9 mouse cellular contexts compared by ENCODE assay signal in genomic region chr11:96916885-96917396, GRCm38 (mm10). TPM values are rescaled to one million over a fixed set of nuclear protein-coding genes. Genes with fewer than 3 reads are reported as not detected.
DNase-seq lines count a peak whose midpoint lies in the region; ATAC-seq and TF ChIP-seq lines count a peak whose summit lies in the region.
"Had no signal": no experiment of that assay in that cellular context is flagged by ENCODE, and none has a peak within 500 bp of the region (broad histone marks: within the 10 kb centered on the region; RNA-seq: fewer than 3 reads in every experiment).

No protein-coding gene starts in this region.

- no peak for TF ChIP-seq CTCF in midbrain, postnatal 0 days (IDR thresholded peaks at IDR 0.05)

- H3K4me3 ChIP-seq in kidney, embryonic 15.5 days (replicated peaks): peak overlapping the region; percentile 81
- peak overlapping the region; percentile 80 for H3K4me3 ChIP-seq in embryonic facial prominence, embryonic 10.5 days
- H3K4me3 ChIP-seq in intestine, embryonic 14.5 days (ENCODE audit: low read depth, low read length): peak overlapping the region; percentile 31
- H3K4me3 ChIP-seq in midbrain, postnatal 0 days (ENCODE audit: low read depth, low read length): peak overlapping the region; percentile 14; the same call in 1 of the 2 replicates

- H3K27ac ChIP-seq in kidney, embryonic 15.5 days: peak overlapping the region; percentile 64; the same call in 1 of the 2 replicates
- peak overlapping the region; percentile 57 for H3K27ac ChIP-seq in embryonic facial prominence, embryonic 10.5 days (replicated peaks)
- H3K27ac ChIP-seq in intestine, embryonic 14.5 days (ENCODE audit: low read depth): peak overlapping the region; percentile 36; the same call in 1 of the 2 replicates
- H3K27ac ChIP-seq in midbrain, postnatal 0 days (ENCODE audit: low read depth, low read length): no peak overlapping the region

- 30% methylated on average over 12 of the region's 13 CpGs for WGBS in kidney, embryonic 15.5 days
- WGBS in embryonic facial prominence, embryonic 10.5 days: 37% methylated on average over 13 of the region's 13 CpGs
- 27% methylated on average over 12 of the region's 13 CpGs for WGBS in intestine, embryonic 14.5 days
- 28% methylated on average over 12 of the region's 13 CpGs for WGBS in midbrain, postnatal 0 days

- no peak for DNase-seq in kidney, postnatal 36 days
- no peak for DNase-seq in embryonic facial prominence, embryonic 10.5 days (ENCODE audit: low spot score)
- DNase-seq in intestine, embryonic 14.5 days (ENCODE audit: low spot score): peak; percentile 65
- DNase-seq in midbrain, postnatal 0 days (ENCODE audit: low spot score): no peak
- DNase-seq in thymus, adult 18-20 months: no peak
- DNase-seq in left cerebral cortex, adult 18-20 months (ENCODE audit: low spot score in 2 of 2): no peak
- no peak for DNase-seq in adrenal gland, postnatal 25 days

- H3K4me2 ChIP-seq in kidney, embryonic 15.5 days: peak overlapping the region; percentile 89
- H3K4me2 ChIP-seq in intestine, embryonic 14.5 days (ENCODE audit: low read length): peak overlapping the region; percentile 48
- peak overlapping the region; percentile 42 for H3K4me2 ChIP-seq in midbrain, postnatal 0 days (ENCODE audit: low read depth, low read length, poor library complexity, severe bottlenecking)

- H3K36me3 ChIP-seq in kidney, embryonic 15.5 days: peaks cover 3% of the 10 kb centered on the region; the same call in 1 of the 2 replicates
- peaks cover 17% of the 10 kb centered on the region for H3K36me3 ChIP-seq in embryonic facial prominence, embryonic 10.5 days (replicated peaks)
- H3K36me3 ChIP-seq in intestine, embryonic 14.5 days (ENCODE audit: control insufficient read depth, insufficient read depth, low read length): 0 out of 2 replicates have a peak, but pooled peaks cover 3% of the 10 kb centered on the region
- no peaks in the 10 kb centered on the region for H3K36me3 ChIP-seq in midbrain, postnatal 0 days (ENCODE audit: insufficient read depth, low read length)

- H3K9ac ChIP-seq in kidney, embryonic 15.5 days: no peak overlapping the region
- H3K9ac ChIP-seq in intestine, embryonic 14.5 days (ENCODE audit: low read length): peak overlapping the region; percentile 29
- H3K9ac ChIP-seq in midbrain, postnatal 0 days (replicated peaks; ENCODE audit: low read length, poor library complexity, severe bottlenecking): no peak overlapping the region

- no peaks in the 10 kb centered on the region for H3K27me3 ChIP-seq in kidney, embryonic 15.5 days
- peaks cover 7% of the 10 kb centered on the region; the same call in 1 of the 2 replicates for H3K27me3 ChIP-seq in embryonic facial prominence, embryonic 10.5 days (replicated peaks; ENCODE audit: low read depth, poor library complexity, severe bottlenecking)
- H3K27me3 ChIP-seq in intestine, embryonic 14.5 days (replicated peaks; ENCODE audit: control insufficient read depth, insufficient read depth, low read length): no peaks in the 10 kb centered on the region
- no peaks in the 10 kb centered on the region for H3K27me3 ChIP-seq in midbrain, postnatal 0 days (ENCODE audit: insufficient read depth, low read length)

- peak; percentile 13; the same call in 1 of the 2 replicates for ATAC-seq in kidney, embryonic 15.5 days (replicated peaks; ENCODE audit: low FRiP score)
- ATAC-seq in intestine, embryonic 14.5 days (replicated peaks; ENCODE audit: low FRiP score, low TSS enrichment, low read depth): no peak; the same call in 1 of the 2 replicates
- no peak for ATAC-seq in midbrain, postnatal 0 days (ENCODE audit: low FRiP score)

- no peaks in the 10 kb centered on the region for H3K9me3 ChIP-seq in kidney, embryonic 15.5 days (replicated peaks)
- H3K9me3 ChIP-seq in embryonic facial prominence, embryonic 10.5 days: no peaks in the 10 kb centered on the region
- no peaks in the 10 kb centered on the region for H3K9me3 ChIP-seq in intestine, embryonic 14.5 days (ENCODE audit: control insufficient read depth, low read length)
- H3K9me3 ChIP-seq in midbrain, postnatal 0 days (ENCODE audit: low read length): no peaks in the 10 kb centered on the region

- H3K4me1 ChIP-seq in kidney, embryonic 15.5 days: peaks cover 15% of the 10 kb centered on the region
- H3K4me1 ChIP-seq in embryonic facial prominence, embryonic 10.5 days: peaks cover 14% of the 10 kb centered on the region
- H3K4me1 ChIP-seq in intestine, embryonic 14.5 days (replicated peaks; ENCODE audit: control insufficient read depth, insufficient read depth, low read length): peaks cover 7% of the 10 kb centered on the region
- H3K4me1 ChIP-seq in midbrain, postnatal 0 days (ENCODE audit: insufficient read depth, low read length): peaks cover 5% of the 10 kb centered on the region; the same call in 1 of the 2 replicates

RNA-seq across cellular contexts. Expression of gene Cdk5rap3, which starts 0.6 kb away (rescaled TPM):
- 78.9 and 79.5 TPM in 2 replicates for polyA plus RNA-seq in kidney, embryonic 15.5 days (2015; fragmentation: Nextera tagmentation; extraction: Ambion mirVana)
- polyA plus RNA-seq in embryonic facial prominence, embryonic 10.5 days (2016; fragmentation: Nextera tagmentation; extraction: Ambion mirVana): 90.1 and 99.9 TPM in 2 replicates
- polyA plus RNA-seq in intestine, embryonic 14.5 days (2014; fragmentation: Nextera tagmentation; extraction: Ambion mirVana): 64.2 and 70.1 TPM in 2 replicates
- total RNA-seq in midbrain, postnatal 0 days (2014; rRNA removed): 43.6 and 48.3 TPM in 2 replicates
- 83.9 and 85.1 TPM in 2 replicates for polyA plus RNA-seq in midbrain, postnatal 0 days (2015; fragmentation: Nextera tagmentation; extraction: Ambion mirVana)
- 10 to 100 TPM; 27.5 to 31.8 TPM for total RNA-seq in left cerebral cortex, adult 18-20 months (2021)
- 50.1 and 62.8 TPM in 2 replicates for total RNA-seq in adrenal gland, postnatal 25 days (2021)

RNA-seq across cellular contexts. Expression of gene Prr15l, which starts 11.0 kb away (rescaled TPM):
- 37.6 and 38.7 TPM in 2 replicates for polyA plus RNA-seq in kidney, embryonic 15.5 days (2015; fragmentation: Nextera tagmentation; extraction: Ambion mirVana)
- 1.1 and 2.3 TPM in 2 replicates for polyA plus RNA-seq in embryonic facial prominence, embryonic 10.5 days (2016; fragmentation: Nextera tagmentation; extraction: Ambion mirVana)
- polyA plus RNA-seq in intestine, embryonic 14.5 days (2014; fragmentation: Nextera tagmentation; extraction: Ambion mirVana): 56.8 and 62.5 TPM in 2 replicates
- 0.27 TPM in 1 of 2 replicates, not detected in the other for total RNA-seq in midbrain, postnatal 0 days (2014; rRNA removed)
- polyA plus RNA-seq in midbrain, postnatal 0 days (2015; fragmentation: Nextera tagmentation; extraction: Ambion mirVana): 0.51 and 0.56 TPM in 2 replicates
- total RNA-seq in left cerebral cortex, adult 18-20 months (2021): not detected
- total RNA-seq in adrenal gland, postnatal 25 days (2021): 0.27 and 0.76 TPM in 2 replicates
- total RNA-seq: left cerebral cortex, adult 8-10 months had no signal

RNA-seq across cellular contexts. Expression of gene Pnpo, which starts 26.8 kb away (rescaled TPM):
- 34.3 and 42.6 TPM in 2 replicates for polyA plus RNA-seq in kidney, embryonic 15.5 days (2015; fragmentation: Nextera tagmentation; extraction: Ambion mirVana)
- polyA plus RNA-seq in embryonic facial prominence, embryonic 10.5 days (2016; fragmentation: Nextera tagmentation; extraction: Ambion mirVana): 32.0 and 34.5 TPM in 2 replicates
- polyA plus RNA-seq in intestine, embryonic 14.5 days (2014; fragmentation: Nextera tagmentation; extraction: Ambion mirVana): 40.9 and 44.1 TPM in 2 replicates
- 26.9 and 28.6 TPM in 2 replicates for total RNA-seq in midbrain, postnatal 0 days (2014; rRNA removed)
- polyA plus RNA-seq in midbrain, postnatal 0 days (2015; fragmentation: Nextera tagmentation; extraction: Ambion mirVana): 36.8 and 37.4 TPM in 2 replicates
- total RNA-seq in left cerebral cortex, adult 18-20 months (2021): 10 to 100 TPM; 41.9 TPM
- total RNA-seq in adrenal gland, postnatal 25 days (2021): 32.0 and 36.3 TPM in 2 replicates

Comparison
In these comparisons a context has a peak if more than half of its experiments do, and no peak if none do; other contexts are left out.
1. H3K4me3 ChIP-seq: peak in every context shown above with its lines; median percentile 81 in kidney, embryonic 15.5 days; 80 in embryonic facial prominence, embryonic 10.5 days; 31 in intestine, embryonic 14.5 days; 14 in midbrain, postnatal 0 days.
2. RNA of gene Prr15l, which starts 11.0 kb away (polyA plus RNA-seq): 56.8 to 62.5 TPM in intestine, embryonic 14.5 days and 37.6 to 38.7 TPM in kidney, embryonic 15.5 days; 1.1 to 2.3 TPM in embryonic facial prominence, embryonic 10.5 days and 0.51 to 0.56 TPM in midbrain, postnatal 0 days; every median in the first group is over 10 times any median in the second.
3. Peak in every context shown above with its lines, with median percentiles within 50 percentile points of each other: H3K4me2 ChIP-seq.